Mouse (Mus musculus): ENCODE results near the gene Ptpre.
A peak's percentile ranks its signal among the peaks of the same experiment; 100 is the strongest.
"Not testable (repeated sequence)": the region's sequence is repeated elsewhere in the genome, so short reads cannot be mapped to it uniquely, and the experiment has no call there.

Gene Ptpre

GRCm38 (mm10) chr7:135609028-135609427 lies 71.7 kb downstream of the Ptpre start:
- DNase-seq, result no peak

- no peak for DNase-seq
Measured at GRCm38 (mm10) chr7:135609655-135610054, 72.4 kb downstream of the Ptpre start.

DNA sequence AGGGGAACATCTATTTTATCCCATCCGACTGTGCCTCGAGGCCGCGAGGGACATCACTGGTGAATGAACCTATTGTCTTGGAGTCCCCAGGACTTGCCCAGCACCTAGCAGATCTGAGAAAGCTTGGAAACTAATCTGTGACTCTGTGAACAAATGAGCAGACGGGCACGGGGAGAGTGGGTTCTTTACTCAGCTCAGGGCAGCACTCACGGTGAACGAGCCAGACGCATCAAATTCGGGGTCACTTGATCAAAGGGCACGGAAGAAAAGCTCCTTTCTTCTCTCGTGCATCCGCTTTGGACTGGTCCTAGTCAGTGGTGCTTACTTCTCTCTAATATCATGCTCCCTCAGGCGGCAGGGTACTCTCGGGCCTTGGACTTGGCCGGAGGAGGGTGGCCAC lies 75.0 kb downstream of the Ptpre start:
- no peak for DNase-seq

DNA sequence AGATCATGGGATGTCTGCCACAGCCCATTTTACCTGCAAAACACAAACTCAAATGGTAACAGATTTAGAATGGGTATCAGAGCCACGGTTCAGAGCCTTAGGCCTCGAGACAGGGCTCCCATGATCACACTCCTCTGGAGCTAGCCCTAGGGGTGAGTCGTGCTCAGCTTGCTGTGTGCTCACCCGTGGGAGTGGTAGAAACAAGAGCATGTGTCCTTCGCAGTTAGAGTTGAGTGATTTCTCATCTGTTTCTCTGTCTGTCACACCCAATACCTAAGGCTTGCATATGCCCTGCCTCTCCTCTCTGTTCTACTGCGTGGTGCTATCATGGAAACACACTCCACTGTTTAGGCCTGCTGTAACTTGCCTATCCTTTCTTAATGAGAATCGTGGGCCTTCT lies 75.5 kb downstream of the Ptpre start:
- DNase-seq, result no peak

DNA sequence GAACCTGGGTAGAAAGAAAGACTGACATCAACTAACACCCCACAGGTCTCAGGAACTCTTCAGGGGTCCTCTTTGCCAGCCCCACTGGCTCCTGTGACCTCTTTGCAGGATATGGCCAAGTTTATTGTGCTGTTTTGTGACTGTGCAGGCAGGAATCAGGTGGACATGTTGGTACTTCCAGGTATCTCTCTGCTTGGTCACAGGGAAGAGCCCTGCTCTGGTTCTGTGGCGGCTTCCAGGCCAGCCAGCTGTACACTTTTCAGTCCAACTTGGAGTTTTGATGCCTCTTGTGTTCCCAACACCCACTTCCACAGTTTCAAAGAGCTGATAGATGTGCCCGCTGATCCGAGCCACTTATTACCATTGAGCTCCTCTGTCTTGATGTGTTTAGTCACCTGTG lies 76.1 kb downstream of the Ptpre start:
- no peak for DNase-seq

GRCm38 (mm10) chr7:135614892-135615291 lies 77.6 kb downstream of the Ptpre start:
- no peak for DNase-seq

GRCm38 (mm10) chr7:135616479-135616878 lies 79.2 kb downstream of the Ptpre start:
- not testable (repeated sequence) for DNase-seq

DNA sequence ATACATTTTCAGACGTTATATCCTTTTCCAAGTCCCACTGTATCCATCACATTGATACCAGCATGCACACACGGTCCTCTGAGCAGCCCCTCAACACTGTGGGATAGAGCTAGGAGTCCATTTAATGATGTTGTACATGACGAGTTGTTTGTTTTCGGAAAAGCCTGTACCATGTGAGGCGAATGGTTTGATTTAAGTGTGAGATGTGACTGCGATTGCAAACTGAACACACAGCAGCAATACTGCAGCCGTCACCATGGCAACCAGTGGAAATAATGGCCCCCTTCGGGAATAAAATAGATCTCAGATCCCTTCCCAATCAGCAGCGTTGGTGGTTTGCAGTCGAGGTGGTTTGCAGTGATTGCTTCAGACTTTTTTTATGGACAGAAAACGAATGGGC lies 80.5 kb downstream of the Ptpre start:
- DNase-seq, result no peak

GRCm38 (mm10) chr7:135621649-135622048 lies 84.4 kb downstream of the Ptpre start:
- no peak for DNase-seq

- no peak for DNase-seq
Measured at GRCm38 (mm10) chr7:135622241-135622640, 85.0 kb downstream of the Ptpre start.

DNA sequence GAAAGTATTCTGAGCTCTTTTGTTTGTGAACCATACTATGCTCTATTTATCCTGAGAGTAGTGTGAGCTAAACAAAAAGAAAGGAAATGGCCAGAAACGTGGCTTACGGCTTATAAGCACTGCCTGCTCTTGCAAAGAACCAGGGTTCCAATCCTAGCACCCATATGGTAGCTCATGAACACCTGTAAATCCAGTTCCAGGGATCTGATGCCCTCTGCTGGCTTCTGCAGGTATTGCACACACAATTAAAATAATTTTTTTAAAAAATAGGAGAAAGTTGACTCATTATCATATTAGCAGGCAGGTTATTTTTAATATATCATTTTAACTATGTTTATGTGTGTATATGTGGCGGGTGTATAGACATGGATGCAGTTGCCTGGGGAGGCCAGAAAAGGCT lies 87.6 kb downstream of the Ptpre start:
- DNase-seq, result no peak

DNA sequence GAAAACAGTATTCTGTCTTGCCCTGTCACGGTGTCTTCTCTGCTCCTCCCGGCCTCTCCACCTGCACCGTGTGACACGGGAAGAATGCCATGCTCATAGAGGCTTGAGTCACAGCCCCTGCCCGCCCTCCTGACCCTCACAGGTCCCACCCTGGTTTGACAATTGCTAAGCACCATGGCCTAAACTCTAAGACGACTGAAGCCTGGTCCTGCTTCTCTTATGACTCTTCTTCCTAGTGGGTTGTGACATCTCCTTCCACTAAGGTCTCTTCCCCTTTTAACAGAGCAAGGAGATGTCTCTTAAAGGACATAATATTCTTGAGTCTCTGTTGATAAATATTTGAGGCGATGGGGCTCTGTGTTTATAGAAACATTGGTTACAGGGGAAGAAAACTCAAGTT lies 91.1 kb downstream of the Ptpre start:
- no peak for DNase-seq

- DNase-seq, result no peak
Measured at GRCm38 (mm10) chr7:135629019-135629418, 91.7 kb downstream of the Ptpre start.

- peak; percentile 27 to 71 for DNase-seq
Measured at GRCm38 (mm10) chr7:135631776-135632552, 94.7 kb downstream of the Ptpre start.

DNA sequence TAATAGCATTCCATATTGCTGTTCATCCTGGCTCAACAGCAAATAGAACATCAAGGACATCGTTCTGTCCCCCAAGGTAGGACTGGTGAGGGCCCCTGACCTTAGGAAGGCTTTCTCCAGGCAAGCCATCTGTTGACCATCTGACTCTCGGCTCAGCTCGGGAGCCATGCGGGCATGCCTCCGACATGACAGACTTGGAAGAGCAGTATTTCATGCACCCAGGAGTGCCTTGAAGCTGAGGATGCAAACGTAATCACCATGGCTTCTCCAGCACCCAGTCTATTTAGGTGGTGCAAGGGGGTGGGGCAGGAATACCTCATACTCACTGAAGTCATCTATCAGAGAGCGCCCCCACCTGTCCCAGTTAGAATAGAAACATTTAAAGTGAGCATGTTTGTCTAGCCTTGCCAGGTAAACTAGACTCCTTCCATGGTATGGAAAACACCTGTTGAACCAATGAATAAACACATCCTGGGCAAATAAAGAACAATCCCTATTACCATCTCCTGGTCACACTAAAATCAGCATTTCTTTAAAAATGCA lies 95.5 kb downstream of the Ptpre start:
- no peak for DNase-seq

- no peak for DNase-seq
Measured at GRCm38 (mm10) chr7:135634851-135635624, 97.8 kb downstream of the Ptpre start.

DNA sequence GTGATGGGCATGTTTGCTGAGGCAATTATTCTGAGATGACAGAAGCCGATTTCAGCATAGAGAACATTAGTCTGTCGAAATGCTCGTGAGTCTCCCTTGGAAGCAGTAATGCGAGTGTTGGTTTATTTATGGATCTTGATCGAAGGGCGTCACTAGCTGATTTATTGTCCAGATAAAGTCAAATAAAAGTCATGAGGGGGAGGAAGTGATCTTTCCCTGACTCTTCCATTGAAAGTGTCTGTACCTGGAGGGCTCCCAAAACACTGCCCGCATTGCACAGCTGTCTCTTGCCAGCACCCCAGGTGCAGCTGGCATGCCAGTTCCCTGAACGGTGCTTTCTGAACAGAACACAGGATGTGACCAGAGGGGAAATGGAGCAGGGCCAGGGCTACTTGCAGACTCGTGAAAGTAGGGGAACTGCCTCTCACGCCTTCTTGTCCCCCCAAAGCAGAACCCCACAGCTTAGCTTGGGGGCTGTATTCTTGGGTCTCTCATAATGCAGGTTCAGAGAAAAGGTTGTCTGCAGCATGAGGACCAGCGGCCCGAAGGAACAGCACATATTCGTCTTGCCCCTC lies 100.2 kb downstream of the Ptpre start:
- DNase-seq, result no peak

DNA sequence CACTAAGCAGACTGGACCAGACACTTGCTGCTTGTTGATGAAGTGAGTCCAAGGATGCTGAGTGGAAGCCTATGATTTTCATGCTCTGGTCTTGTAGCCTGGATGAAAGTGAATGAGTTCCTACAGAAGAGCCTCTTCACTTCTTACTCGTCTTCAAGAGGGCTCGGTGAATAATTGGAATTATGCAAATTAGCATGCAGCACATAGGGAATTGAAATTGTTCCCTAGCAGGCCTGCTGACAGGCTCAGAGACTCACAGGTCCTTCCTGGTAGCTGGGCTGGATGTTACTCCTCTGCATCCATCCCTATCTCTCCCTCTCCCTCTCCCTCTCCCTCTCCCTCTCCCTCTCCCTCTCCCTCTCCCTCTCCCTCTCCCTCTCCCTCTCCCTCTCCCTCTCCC lies 102.1 kb downstream of the Ptpre start:
- DNase-seq, result no peak

- DNase-seq, result peak in 1 of 2 experiments; percentile 35
Measured at GRCm38 (mm10) chr7:135641698-135642507, 104.6 kb downstream of the Ptpre start.

GRCm38 (mm10) chr7:135644452-135644851 lies 107.2 kb downstream of the Ptpre start:
- DNase-seq, result no peak

DNA sequence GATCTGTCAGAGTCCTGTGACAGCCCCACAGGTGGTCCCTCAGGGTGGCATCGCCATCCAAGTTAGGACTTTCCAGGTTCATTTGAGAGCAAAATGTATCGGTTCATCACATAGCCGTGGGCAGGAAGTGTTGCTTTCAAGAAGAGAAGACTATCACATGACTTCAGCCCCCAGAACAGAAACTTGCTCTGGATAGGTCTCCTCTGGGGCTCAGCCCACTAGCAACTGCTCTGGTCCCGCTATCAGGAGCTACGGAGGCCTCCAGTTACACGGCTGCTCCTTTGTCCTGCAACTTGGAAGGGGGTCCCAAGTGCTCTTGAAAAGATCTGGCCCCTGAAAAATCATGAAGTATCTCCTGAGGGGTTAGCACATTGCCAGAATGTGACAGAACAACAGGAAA lies 109.7 kb downstream of the Ptpre start:
- DNase-seq, result no peak

- no peak for DNase-seq
Measured at GRCm38 (mm10) chr7:135648821-135649220, 111.5 kb downstream of the Ptpre start.

GRCm38 (mm10) chr7:135649306-135649705 lies 112.0 kb downstream of the Ptpre start:
- DNase-seq, result no peak

Data from spleen, adult 18-20 months (tissue).